7 mouse cellular contexts compared by ENCODE assay signal in the genomic region with DNA sequence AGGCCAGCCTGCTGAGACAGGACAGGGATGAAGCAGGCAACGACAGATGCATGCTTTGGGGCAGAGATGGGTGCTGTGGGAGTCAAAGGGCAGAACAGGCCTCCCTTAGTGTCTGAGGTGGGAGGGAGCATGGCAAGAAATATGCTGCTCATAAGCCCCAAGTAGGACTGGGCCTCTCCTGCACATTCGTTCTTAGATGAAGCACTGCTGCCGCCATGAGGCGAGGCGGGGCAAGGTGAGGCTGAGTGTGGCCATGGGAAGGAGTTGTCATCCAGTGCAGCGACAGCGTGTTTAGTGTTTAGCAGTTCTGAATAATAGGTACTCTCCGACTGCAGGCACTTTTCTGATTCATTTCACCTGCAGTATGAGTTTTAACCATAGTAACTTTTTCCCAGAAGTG. TPM values are rescaled to one million over a fixed set of nuclear protein-coding genes. Genes with fewer than 3 reads are reported as not detected.
A peak's percentile ranks its signal among the peaks of the same experiment; 100 is the strongest.
DNase-seq lines count a peak whose midpoint lies in the region; ATAC-seq and TF ChIP-seq lines count a peak whose summit lies in the region.

No protein-coding gene starts in this region.

- peaks cover 75% of the 10 kb centered on the region for H3K36me3 ChIP-seq in liver, postnatal 0 days (replicated peaks; ENCODE audit: insufficient read depth, low read length)
- peaks cover 28% of the 10 kb centered on the region for H3K36me3 ChIP-seq in midbrain, embryonic 11.5 days (ENCODE audit: control insufficient read depth, insufficient read depth, low read length)

- H3K4me2 ChIP-seq in liver, postnatal 0 days (ENCODE audit: low read depth, low read length) = no peak overlapping the region
- H3K4me2 ChIP-seq in midbrain, embryonic 11.5 days = no peak overlapping the region

- 84% methylated on average over 8 of the region's 8 CpGs for WGBS in liver, postnatal 0 days (ENCODE audit: insufficient replicate concordance)
- WGBS in midbrain, embryonic 11.5 days = 89% methylated on average over 8 of the region's 8 CpGs

- TF ChIP-seq EP300 in liver, postnatal 0 days (IDR thresholded peaks at IDR 0.05; ENCODE audit: low read depth) = no peak

- no peak overlapping the region for H3K9ac ChIP-seq in liver, postnatal 0 days (replicated peaks)
- no peak overlapping the region for H3K9ac ChIP-seq in midbrain, embryonic 11.5 days (ENCODE audit: low read length)

- H3K27me3 ChIP-seq in liver, postnatal 0 days (ENCODE audit: insufficient read depth, low read length) = no peaks in the 10 kb centered on the region
- no peaks in the 10 kb centered on the region for H3K27me3 ChIP-seq in midbrain, embryonic 11.5 days (ENCODE audit: control insufficient read depth, insufficient read depth, low read length)

- peak; percentile 23 for TF ChIP-seq CTCF in liver, postnatal 0 days (IDR thresholded peaks at IDR 0.05; ENCODE audit: low read depth)

- no peaks in the 10 kb centered on the region for H3K4me1 ChIP-seq in liver, postnatal 0 days (ENCODE audit: insufficient read depth)
- no peaks in the 10 kb centered on the region for H3K4me1 ChIP-seq in midbrain, embryonic 11.5 days (ENCODE audit: control insufficient read depth, insufficient read depth, low read length)

- DNase-seq in liver, postnatal 0 days = no peak
- DNase-seq in liver = no peak
- DNase-seq in R1 (ENCODE audit: low read depth, low spot score) = peak; percentile 54
- peak; percentile 23 for DNase-seq in cerebellum, adult 9-11 months
- peak; percentile 25 for DNase-seq in layer of hippocampus, adult 9-11 months
- DNase-seq in right cerebral cortex, postnatal 14 days = peak; percentile 54
- no peak for DNase-seq in midbrain, embryonic 11.5 days (ENCODE audit: low spot score, missing footprints)

- no peaks in the 10 kb centered on the region for H3K9me3 ChIP-seq in liver, postnatal 0 days (ENCODE audit: low read length)
- no peaks in the 10 kb centered on the region for H3K9me3 ChIP-seq in midbrain, embryonic 11.5 days (ENCODE audit: control insufficient read depth, low read length)

- no peak overlapping the region for H3K27ac ChIP-seq in liver, postnatal 0 days (ENCODE audit: low read depth)
- H3K27ac ChIP-seq in midbrain, embryonic 11.5 days (ENCODE audit: low read depth, low read length) = no peak overlapping the region

- H3K4me3 ChIP-seq in liver, postnatal 0 days (ENCODE audit: low read depth, low read length) = no peak overlapping the region
- H3K4me3 ChIP-seq in midbrain, embryonic 11.5 days (ENCODE audit: low read depth, low read length) = no peak overlapping the region

- ATAC-seq in liver, postnatal 0 days = no peak
- no peak for ATAC-seq in midbrain, embryonic 11.5 days (ENCODE audit: low FRiP score)

RNA-seq across cellular contexts. Expression of gene Med23, which starts 26.1 kb away (rescaled TPM):
- polyA plus RNA-seq in liver, postnatal 0 days (2015; fragmentation: Nextera tagmentation; extraction: Ambion mirVana) = 3.0 and 3.4 TPM in 2 replicates
- polyA plus RNA-seq in midbrain, embryonic 11.5 days (2014; fragmentation: Nextera tagmentation; extraction: Ambion mirVana) = 31.2 TPM in 2 replicates

RNA-seq across cellular contexts. Expression of gene Arg1, which starts 31.4 kb away (rescaled TPM):
- 604 and 722 TPM in 2 replicates for polyA plus RNA-seq in liver, postnatal 0 days (2015; fragmentation: Nextera tagmentation; extraction: Ambion mirVana)
- 1.9 and 2.0 TPM in 2 replicates for polyA plus RNA-seq in midbrain, embryonic 11.5 days (2014; fragmentation: Nextera tagmentation; extraction: Ambion mirVana)

RNA-seq across cellular contexts. Expression of gene Enpp3, which starts 53.3 kb away (rescaled TPM):
- 4.9 and 5.2 TPM in 2 replicates for polyA plus RNA-seq in liver, postnatal 0 days (2015; fragmentation: Nextera tagmentation; extraction: Ambion mirVana)
- 8.1 and 8.9 TPM in 2 replicates for polyA plus RNA-seq in midbrain, embryonic 11.5 days (2014; fragmentation: Nextera tagmentation; extraction: Ambion mirVana)

Comparison
In these comparisons a context has a peak if more than half of its experiments do, and no peak if none do; other contexts are left out.
1. DNase-seq: peak in R1 (single experiment), cerebellum, adult 9-11 months (single experiment), layer of hippocampus, adult 9-11 months (single experiment) and right cerebral cortex, postnatal 14 days (single experiment); none in liver, postnatal 0 days (single experiment), liver (single experiment) and midbrain, embryonic 11.5 days (single experiment).
2. RNA of gene Arg1, which starts 31.4 kb away (polyA plus RNA-seq): 604 to 722 TPM in liver, postnatal 0 days; 1.9 to 2.0 TPM in midbrain, embryonic 11.5 days; every median in the first group is over 100 times any median in the second.